Mouse (Mus musculus): ENCODE measurements around the gene Fmn2.

DNA sequence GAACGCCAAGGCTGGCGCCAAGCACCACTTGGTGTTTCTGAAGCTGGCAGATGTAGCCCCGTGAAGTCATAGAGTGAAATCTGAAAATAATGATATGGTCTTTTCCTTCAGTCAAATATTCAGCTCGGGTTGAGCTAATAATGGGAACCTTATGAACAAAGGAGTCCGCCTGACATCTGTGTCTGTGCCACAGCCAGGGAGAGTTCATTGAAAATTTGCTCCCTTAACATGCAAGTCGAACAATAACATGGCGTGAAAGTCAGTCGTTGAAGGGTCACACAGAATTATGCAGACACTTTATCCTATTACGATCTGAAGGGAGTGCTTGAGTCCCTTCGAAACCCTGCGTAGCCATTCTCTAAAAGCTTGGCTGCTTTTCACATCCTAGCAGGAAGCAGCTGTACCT, 147.8 kb downstream of the Fmn2 start:
- TF ChIP-seq GATA1 (IDR thresholded peaks at IDR 0.05; ENCODE audit: borderline replicate concordance, low read length): no peak
- TF ChIP-seq CTCF (IDR thresholded peaks at IDR 0.05; ENCODE audit: low read depth, low read length): no peak
